Mouse (Mus musculus): Measurements from ENCODE around the gene Svop. TPM values are rescaled to one million over a fixed set of nuclear protein-coding genes. Genes with fewer than 3 reads are reported as not detected.

Svop gene
- polyA plus RNA-seq, 1 experiment from 2014 or later, result 2.1 TPM

DNA sequence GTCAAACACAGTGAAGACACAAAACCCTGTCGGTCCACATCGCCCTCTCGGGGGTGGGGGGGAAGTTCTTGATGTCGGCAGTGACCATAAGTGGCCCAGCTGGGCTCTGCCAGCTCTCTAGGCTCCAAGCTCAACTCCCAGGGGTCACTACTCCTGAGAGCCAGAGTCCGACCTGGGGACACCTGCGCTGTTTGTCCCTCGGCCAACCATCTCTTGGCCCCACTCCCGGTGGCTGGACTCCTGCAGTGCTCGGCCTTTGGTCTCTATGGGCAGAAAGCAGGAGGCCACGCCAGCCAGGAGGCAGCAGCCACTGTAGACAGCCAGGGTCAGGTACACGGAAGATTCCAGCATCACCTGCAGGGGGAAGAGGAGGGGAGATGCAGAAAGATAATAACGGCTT is 63.3 kb downstream of the Svop start:
- H3K4me2 ChIP-seq (ENCODE audit: low read depth, low read length), result no peak overlapping the region
- no peaks in the 10 kb centered on the region for H3K9me3 ChIP-seq (ENCODE audit: control insufficient read depth, low read length)
- no peaks in the 10 kb centered on the region for H3K4me1 ChIP-seq (ENCODE audit: control insufficient read depth, insufficient read depth, low read length)
- ATAC-seq (ENCODE audit: low read depth) (no peak), DNase-seq (ENCODE audit: low spot score) (no peak)
- H3K27me3 ChIP-seq (replicated peaks; ENCODE audit: control insufficient read depth, insufficient read depth, low read length), result no peaks in the 10 kb centered on the region
- H3K27ac ChIP-seq (replicated peaks; ENCODE audit: low read depth, low read length), result no peak overlapping the region
- no peak overlapping the region for H3K4me3 ChIP-seq (ENCODE audit: low read depth, low read length)
- no peak overlapping the region for H3K9ac ChIP-seq (ENCODE audit: low read depth, low read length)
- H3K36me3 ChIP-seq (ENCODE audit: control insufficient read depth, insufficient read depth, low read length), result no peaks in the 10 kb centered on the region
- 87% methylated on average over 12 of the region's 12 CpGs for WGBS

DNA sequence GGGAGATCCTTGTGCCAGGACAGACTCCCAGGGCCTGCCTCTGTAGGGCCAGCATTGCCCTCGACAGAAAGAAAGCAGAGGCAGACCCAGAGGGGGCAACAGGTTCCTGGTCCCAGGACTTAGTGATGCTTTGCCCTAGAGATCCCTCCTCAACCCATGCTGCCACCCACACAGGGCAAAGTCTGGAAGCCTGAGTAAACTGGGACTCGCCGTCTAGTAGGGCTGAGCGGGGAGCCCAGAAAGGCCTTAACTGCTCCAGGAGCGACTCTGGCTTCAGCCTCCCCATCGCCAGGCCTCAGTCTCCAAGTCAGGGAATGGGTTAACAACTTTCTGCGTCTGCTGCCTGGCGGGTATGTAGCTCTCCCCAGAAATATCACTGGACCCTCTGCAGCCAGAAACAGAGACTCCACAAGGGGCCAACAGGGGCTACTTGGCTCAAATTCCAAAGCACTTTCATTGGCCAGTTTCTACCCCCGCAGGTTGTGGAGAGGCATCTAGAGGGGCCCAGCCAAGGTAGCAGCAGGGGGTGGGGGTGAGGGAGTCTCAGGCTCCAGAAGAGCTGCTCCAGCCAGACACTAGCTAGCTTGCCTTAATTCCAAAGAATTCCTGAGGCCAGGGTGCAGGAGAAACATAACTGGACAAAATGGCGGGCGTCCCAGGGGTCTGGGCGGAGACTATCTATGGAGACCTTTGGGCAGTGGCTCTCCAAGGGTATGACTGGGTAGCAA is 64.0 kb downstream of the Svop start:
- Histone ChIP-seq H3K27me3 (replicated peaks; ENCODE audit: control insufficient read depth, insufficient read depth, low read length) (no peaks in the 10 kb centered on the region), H3K36me3 (ENCODE audit: control insufficient read depth, insufficient read depth, low read length) (no peaks in the 10 kb centered on the region), H3K9me3 (ENCODE audit: control insufficient read depth, low read length) (no peaks in the 10 kb centered on the region), H3K4me1 (ENCODE audit: control insufficient read depth, insufficient read depth, low read length) (no peaks in the 10 kb centered on the region), H3K27ac (replicated peaks; ENCODE audit: low read depth, low read length) (no peak overlapping the region), H3K4me2 (ENCODE audit: low read depth, low read length) (no peak overlapping the region), H3K9ac (ENCODE audit: low read depth, low read length) (no peak overlapping the region), H3K4me3 (ENCODE audit: low read depth, low read length) (no peak overlapping the region)
- no peak for DNase-seq (ENCODE audit: low spot score)
- WGBS, result 87% methylated on average over 12 of the region's 12 CpGs
- ATAC-seq (ENCODE audit: low read depth), result no peak

DNA sequence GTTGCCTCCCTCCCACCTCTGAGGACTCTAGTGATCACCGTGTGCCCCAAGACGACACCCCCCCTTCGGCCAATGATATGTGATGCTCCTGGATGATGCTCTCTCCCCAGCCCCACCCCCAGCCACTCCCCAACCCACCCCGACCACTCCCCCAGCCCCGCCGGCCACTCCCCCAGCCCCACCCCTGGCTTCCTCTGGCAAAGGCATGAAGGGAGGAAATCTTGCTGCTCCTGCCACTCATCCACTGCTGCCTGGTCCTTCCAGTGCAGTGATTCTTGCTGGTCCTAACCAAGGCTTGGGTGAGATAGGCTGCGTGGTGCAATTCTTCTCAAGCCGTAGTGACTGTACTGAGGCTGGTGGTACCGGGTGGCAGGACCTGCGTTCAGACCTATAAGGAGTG is 66.5 kb downstream of the Svop start:
- Histone ChIP-seq H3K36me3 (ENCODE audit: control insufficient read depth, insufficient read depth, low read length) (no peaks in the 10 kb centered on the region), H3K4me3 (ENCODE audit: low read depth, low read length) (no peak overlapping the region), H3K9me3 (ENCODE audit: control insufficient read depth, low read length) (no peaks in the 10 kb centered on the region), H3K27ac (replicated peaks; ENCODE audit: low read depth, low read length) (no peak overlapping the region), H3K9ac (ENCODE audit: low read depth, low read length) (no peak overlapping the region), H3K4me1 (ENCODE audit: control insufficient read depth, insufficient read depth, low read length) (no peaks in the 10 kb centered on the region), H3K27me3 (replicated peaks; ENCODE audit: control insufficient read depth, insufficient read depth, low read length) (no peaks in the 10 kb centered on the region), H3K4me2 (ENCODE audit: low read depth, low read length) (no peak overlapping the region)
- WGBS, result 8% methylated on average over 8 of the region's 10 CpGs
- peak; percentile 4 for DNase-seq (ENCODE audit: low spot score)
- ATAC-seq (ENCODE audit: low read depth), result no peak

DNA sequence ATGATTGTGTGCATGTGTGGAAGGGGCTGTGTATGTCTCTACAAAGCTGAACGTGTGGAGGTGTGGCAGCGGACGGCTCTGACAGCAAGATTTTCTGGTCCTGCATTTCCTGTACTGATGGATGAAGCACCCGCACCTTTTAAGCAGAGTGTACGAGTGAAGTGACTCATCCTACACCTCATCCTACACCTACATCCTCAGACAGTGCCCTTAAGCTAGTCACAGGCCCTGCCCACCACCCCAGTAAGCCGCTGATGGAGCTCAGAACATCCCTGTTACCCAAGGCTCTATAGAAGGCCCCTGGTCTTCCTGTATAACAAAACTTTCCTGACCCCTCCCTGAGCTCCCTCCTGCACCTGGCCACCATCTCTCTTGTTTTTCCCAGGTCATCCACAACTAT is 67.0 kb downstream of the Svop start:
- Histone ChIP-seq H3K4me2 (ENCODE audit: low read depth, low read length) (no peak overlapping the region), H3K27me3 (replicated peaks; ENCODE audit: control insufficient read depth, insufficient read depth, low read length) (no peaks in the 10 kb centered on the region), H3K27ac (replicated peaks; ENCODE audit: low read depth, low read length) (no peak overlapping the region), H3K9me3 (ENCODE audit: control insufficient read depth, low read length) (no peaks in the 10 kb centered on the region), H3K4me3 (ENCODE audit: low read depth, low read length) (no peak overlapping the region), H3K36me3 (ENCODE audit: control insufficient read depth, insufficient read depth, low read length) (no peaks in the 10 kb centered on the region), H3K4me1 (ENCODE audit: control insufficient read depth, insufficient read depth, low read length) (no peaks in the 10 kb centered on the region), H3K9ac (ENCODE audit: low read depth, low read length) (no peak overlapping the region)
- ATAC-seq (ENCODE audit: low read depth) (no peak), DNase-seq (ENCODE audit: low spot score) (no peak)
- WGBS, result 53% methylated on average over 6 of the region's 6 CpGs

DNA sequence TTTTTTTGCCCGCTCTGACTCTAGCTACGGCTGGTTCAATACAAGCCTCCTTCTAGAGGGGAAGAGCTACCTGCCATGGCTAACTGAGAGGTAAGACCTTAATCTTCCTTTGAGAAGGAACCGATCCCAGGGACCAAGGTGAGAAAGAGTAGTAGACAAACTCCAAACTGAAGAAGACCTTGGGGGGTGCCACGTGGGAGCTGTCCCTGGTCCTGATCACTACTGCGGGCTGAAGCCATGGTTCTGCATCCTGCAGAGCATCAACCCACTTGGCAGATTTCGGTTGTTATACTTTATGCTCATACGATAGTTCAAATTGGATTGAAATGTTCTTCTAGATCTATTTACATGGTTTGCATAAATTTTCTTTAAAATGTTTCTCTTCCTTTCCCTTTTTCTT is 76.2 kb downstream of the Svop start:
- 67% methylated on average over 7 of the region's 7 CpGs for WGBS
- Histone ChIP-seq H3K4me1 (ENCODE audit: control insufficient read depth, insufficient read depth, low read length) (no peaks in the 10 kb centered on the region), H3K9me3 (ENCODE audit: control insufficient read depth, low read length) (no peaks in the 10 kb centered on the region), H3K9ac (ENCODE audit: low read depth, low read length) (no peak overlapping the region), H3K4me3 (ENCODE audit: low read depth, low read length) (no peak overlapping the region), H3K4me2 (ENCODE audit: low read depth, low read length) (no peak overlapping the region), H3K27ac (replicated peaks; ENCODE audit: low read depth, low read length) (no peak overlapping the region), H3K36me3 (ENCODE audit: control insufficient read depth, insufficient read depth, low read length) (no peaks in the 10 kb centered on the region), H3K27me3 (replicated peaks; ENCODE audit: control insufficient read depth, insufficient read depth, low read length) (no peaks in the 10 kb centered on the region)
- DNase-seq (ENCODE audit: low spot score) (peak; percentile 23), ATAC-seq (ENCODE audit: low read depth) (no peak)

DNA sequence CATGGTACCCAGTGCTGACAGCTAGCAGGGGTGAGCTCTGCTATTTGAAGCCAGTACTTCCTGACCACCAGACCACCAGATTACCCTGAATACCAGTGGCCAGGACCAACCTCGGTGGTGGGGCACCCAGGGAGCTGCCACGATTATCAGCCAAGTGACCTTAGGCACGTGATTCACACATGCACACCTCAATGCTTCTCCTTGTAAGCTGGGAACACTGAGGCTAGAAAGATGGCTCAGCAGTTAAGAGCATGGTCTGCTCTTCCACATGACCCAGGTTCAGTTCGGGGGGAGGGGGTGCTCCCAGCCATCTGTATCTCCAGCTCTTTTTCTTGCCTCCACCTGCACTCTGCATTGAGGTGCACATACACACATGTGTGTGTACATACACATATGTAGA is 82.3 kb downstream of the Svop start:
- no peaks in the 10 kb centered on the region for H3K27me3 ChIP-seq (replicated peaks; ENCODE audit: control insufficient read depth, insufficient read depth, low read length)
- no peak for ATAC-seq (ENCODE audit: low read depth)

DNA sequence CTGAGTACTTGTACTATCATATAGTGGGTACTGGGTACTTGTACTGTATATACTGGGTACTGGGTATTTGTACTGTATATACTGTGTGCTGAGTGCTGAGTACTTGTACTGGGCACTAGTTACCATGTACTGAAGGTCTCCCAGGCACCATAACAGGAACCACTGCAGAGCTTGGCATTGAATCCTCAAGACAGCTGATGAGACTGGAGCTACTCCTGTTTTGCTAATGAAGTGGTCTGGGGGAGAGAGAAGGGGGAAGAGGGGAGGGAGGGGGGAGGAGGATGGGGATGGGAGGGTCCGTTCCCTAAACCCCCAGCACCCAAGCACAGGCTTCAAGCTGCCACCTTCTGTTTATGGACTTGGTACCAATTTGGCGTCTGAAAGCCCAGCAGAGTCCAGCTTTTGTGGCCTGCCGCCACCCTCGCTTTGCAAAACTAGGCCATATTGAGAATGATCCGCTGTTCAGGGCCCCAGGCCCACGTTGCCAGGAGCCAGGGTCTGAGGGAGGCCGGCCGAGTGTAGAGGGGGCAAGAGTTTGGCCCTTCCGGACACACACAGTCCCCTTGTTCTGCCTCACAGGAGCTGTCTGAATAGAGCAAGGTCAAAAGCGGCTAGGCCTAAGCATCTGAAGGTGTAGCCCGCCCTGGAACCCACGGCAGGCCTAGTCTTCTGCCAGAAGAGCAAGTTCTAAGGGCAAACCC is 83.5 kb downstream of the Svop start:
- Histone ChIP-seq H3K36me3 (ENCODE audit: control insufficient read depth, insufficient read depth, low read length) (no peaks in the 10 kb centered on the region), H3K27ac (replicated peaks; ENCODE audit: low read depth, low read length) (no peak overlapping the region), H3K27me3 (replicated peaks; ENCODE audit: control insufficient read depth, insufficient read depth, low read length) (no peaks in the 10 kb centered on the region), H3K9me3 (ENCODE audit: control insufficient read depth, low read length) (no peaks in the 10 kb centered on the region), H3K9ac (ENCODE audit: low read depth, low read length) (no peak overlapping the region), H3K4me3 (ENCODE audit: low read depth, low read length) (no peak overlapping the region), H3K4me2 (ENCODE audit: low read depth, low read length) (no peak overlapping the region), H3K4me1 (ENCODE audit: control insufficient read depth, insufficient read depth, low read length) (no peaks in the 10 kb centered on the region)
- 67% methylated on average over 12 of the region's 12 CpGs for whole genome bisulfite sequencing
- ATAC-seq (ENCODE audit: low read depth), result no peak
- no peak for DNase-seq (ENCODE audit: low spot score)

More for the DNA sequence above, 82.3 kb downstream of the Svop start:
- H3K27ac ChIP-seq (replicated peaks; ENCODE audit: low read depth, low read length), result no peak overlapping the region
- WGBS, result 76% methylated on average over 4 of the region's 4 CpGs
- no peaks in the 10 kb centered on the region for H3K36me3 ChIP-seq (ENCODE audit: control insufficient read depth, insufficient read depth, low read length)
- H3K4me3 ChIP-seq (ENCODE audit: low read depth, low read length), result no peak overlapping the region
- H3K4me1 ChIP-seq (ENCODE audit: control insufficient read depth, insufficient read depth, low read length), result no peaks in the 10 kb centered on the region
- no peak overlapping the region for H3K9ac ChIP-seq (ENCODE audit: low read depth, low read length)
- DNase-seq (ENCODE audit: low spot score), result no peak
- no peak overlapping the region for H3K4me2 ChIP-seq (ENCODE audit: low read depth, low read length)
- H3K9me3 ChIP-seq (ENCODE audit: control insufficient read depth, low read length), result no peaks in the 10 kb centered on the region

DNA sequence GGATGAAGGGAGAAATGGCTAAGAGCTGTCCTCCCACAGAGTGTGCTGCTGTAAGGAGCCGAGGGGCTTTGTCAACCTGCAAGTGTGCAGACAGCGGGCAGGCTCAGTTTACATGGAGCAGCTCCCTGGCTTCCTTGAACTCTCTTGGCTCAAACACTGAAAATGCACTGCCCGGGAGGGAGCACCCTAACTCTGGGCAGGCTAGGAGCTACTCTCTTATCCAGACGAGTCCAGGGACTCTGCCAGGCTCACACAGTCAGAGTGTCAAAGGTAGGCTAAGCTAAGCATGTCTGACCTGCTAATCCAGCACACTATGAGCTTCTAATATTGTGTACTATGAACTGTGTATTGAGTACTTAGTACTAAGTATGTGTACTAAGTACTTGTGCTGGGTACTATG is 84.4 kb downstream of the Svop start:
- H3K27ac ChIP-seq (replicated peaks; ENCODE audit: low read depth, low read length), result no peak overlapping the region
- H3K4me1 ChIP-seq (ENCODE audit: control insufficient read depth, insufficient read depth, low read length), result no peaks in the 10 kb centered on the region
- H3K4me2 ChIP-seq (ENCODE audit: low read depth, low read length), result no peak overlapping the region
- H3K27me3 ChIP-seq (replicated peaks; ENCODE audit: control insufficient read depth, insufficient read depth, low read length), result no peaks in the 10 kb centered on the region
- no peak for DNase-seq (ENCODE audit: low spot score)
- no peak overlapping the region for H3K9ac ChIP-seq (ENCODE audit: low read depth, low read length)
- no peaks in the 10 kb centered on the region for H3K9me3 ChIP-seq (ENCODE audit: control insufficient read depth, low read length)
- no peak overlapping the region for H3K4me3 ChIP-seq (ENCODE audit: low read depth, low read length)
- no peak for ATAC-seq (ENCODE audit: low read depth)
- no peaks in the 10 kb centered on the region for H3K36me3 ChIP-seq (ENCODE audit: control insufficient read depth, insufficient read depth, low read length)
- 68% methylated on average over 4 of the region's 4 CpGs for WGBS

DNA sequence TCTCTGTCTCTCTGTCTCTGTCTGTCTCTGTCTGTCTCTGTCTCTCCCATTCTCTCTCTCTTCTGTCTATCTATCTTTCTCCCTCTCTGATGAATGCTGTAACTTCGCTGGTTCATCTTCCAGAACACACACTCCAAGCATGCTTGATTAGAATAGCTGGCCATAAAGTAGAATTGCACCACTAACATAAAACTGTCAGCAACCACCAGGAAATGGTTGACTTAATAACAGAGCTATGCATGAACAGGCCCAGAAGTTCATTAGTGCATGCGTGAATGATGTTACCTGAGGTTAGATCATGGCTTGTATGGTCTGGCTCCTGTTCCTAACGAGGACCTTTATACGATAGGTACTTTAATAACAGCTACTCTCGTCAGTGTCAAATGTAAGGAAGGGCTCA is 86.3 kb downstream of the Svop start:
- ATAC-seq (ENCODE audit: low read depth) (no peak), DNase-seq (ENCODE audit: low spot score) (no peak)
- Histone ChIP-seq H3K9me3 (ENCODE audit: control insufficient read depth, low read length) (no peaks in the 10 kb centered on the region), H3K36me3 (ENCODE audit: control insufficient read depth, insufficient read depth, low read length) (no peaks in the 10 kb centered on the region), H3K27ac (replicated peaks; ENCODE audit: low read depth, low read length) (no peak overlapping the region), H3K4me1 (ENCODE audit: control insufficient read depth, insufficient read depth, low read length) (no peaks in the 10 kb centered on the region), H3K4me2 (ENCODE audit: low read depth, low read length) (no peak overlapping the region), H3K9ac (ENCODE audit: low read depth, low read length) (no peak overlapping the region), H3K27me3 (replicated peaks; ENCODE audit: control insufficient read depth, insufficient read depth, low read length) (no peaks in the 10 kb centered on the region), H3K4me3 (ENCODE audit: low read depth, low read length) (no peak overlapping the region)
- WGBS, result 83% methylated on average over 5 of the region's 5 CpGs
